Mouse (Mus musculus): ENCODE data around the gene Hoxa3. TPM values are rescaled to one million over a fixed set of nuclear protein-coding genes. Genes with fewer than 3 reads are reported as not detected.

The Hoxa3 gene
- polyA plus RNA-seq, 1 experiment from 2014 or later, result 0.52 TPM

- Histone ChIP-seq H3K9me3 (no peaks in the 10 kb centered on the region), H3K36me3 (no peaks in the 10 kb centered on the region), H3K4me2 (peak within 1 kb of the TSS; percentile 46), H3K27ac (no peak within 1 kb of the TSS), H3K9ac (no peak within 1 kb of the TSS), H3K4me1 (peaks cover 12% of the 10 kb centered on the region), H3K4me3 (peak within 1 kb of the TSS; percentile 23), H3K27me3 (peaks cover 100% of the 10 kb centered on the region)
- no peak for ATAC-seq (ENCODE audit: insufficient number of reproducible peaks, insufficient read depth, low FRiP score, low TSS enrichment, low read depth)
- WGBS, result under 1% methylated on average over 65 of the region's 65 CpGs
Observed at GRCm38 (mm10) chr6:52204050-52204752, 8.9 kb downstream of the Hoxa3 start, which contains the start of gene Hoxa5. Gene Hoxa5 (minus strand): TSS chr6:52204587.

DNA sequence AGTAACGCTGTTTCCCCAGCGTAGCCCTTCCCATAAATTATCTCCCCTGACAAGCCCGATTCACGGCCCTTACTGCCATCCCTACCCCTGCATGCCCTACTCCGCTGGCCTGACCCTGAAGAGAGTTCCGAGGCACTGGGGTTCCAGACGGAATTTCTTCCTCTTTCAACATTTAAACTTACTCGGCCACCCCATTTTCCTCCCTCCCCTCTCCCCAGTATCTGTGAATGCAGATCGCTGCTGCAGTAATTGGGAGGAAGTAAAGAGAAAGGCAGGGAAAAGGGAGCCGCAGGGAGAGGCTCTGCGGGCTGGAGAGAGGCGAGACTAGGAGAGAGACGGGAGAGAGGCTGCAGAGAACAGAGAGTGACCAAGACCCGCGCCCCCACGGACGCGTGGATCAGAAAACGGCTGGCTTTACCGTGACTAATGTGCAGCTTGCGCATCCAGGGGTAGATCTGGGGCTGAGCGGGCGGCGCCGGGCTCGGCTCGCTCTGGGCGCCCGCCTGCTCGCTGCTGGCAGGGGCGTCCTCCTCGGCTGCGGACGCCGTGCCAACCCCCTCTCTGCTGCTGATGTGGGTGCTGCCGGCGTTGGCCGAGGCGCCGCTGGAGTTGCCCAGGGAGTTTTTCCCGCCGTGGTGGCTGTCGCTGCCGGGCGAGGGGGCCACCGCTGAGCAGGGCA is 9.6 kb downstream of the Hoxa3 start:
- Histone ChIP-seq H3K4me3 (peak overlapping the region; percentile 23), H3K27ac (no peak overlapping the region), H3K4me1 (peaks cover 12% of the 10 kb centered on the region), H3K27me3 (peaks cover 100% of the 10 kb centered on the region), H3K9me3 (no peaks in the 10 kb centered on the region), H3K36me3 (no peaks in the 10 kb centered on the region), H3K9ac (no peak overlapping the region), H3K4me2 (peak overlapping the region; percentile 46)
- ATAC-seq (ENCODE audit: insufficient number of reproducible peaks, insufficient read depth, low FRiP score, low TSS enrichment, low read depth), result no peak
- under 1% methylated on average over 46 of the region's 46 CpGs for WGBS

- no peak for ATAC-seq (ENCODE audit: insufficient number of reproducible peaks, insufficient read depth, low FRiP score, low TSS enrichment, low read depth)
- H3K36me3 ChIP-seq, result no peaks in the 10 kb centered on the region
- H3K9ac ChIP-seq, result no peak overlapping the region
- H3K27me3 ChIP-seq, result peaks cover 100% of the 10 kb centered on the region
- H3K9me3 ChIP-seq, result no peaks in the 10 kb centered on the region
- WGBS, result 1% methylated on average over 10 of the region's 10 CpGs
- H3K4me3 ChIP-seq, result peak overlapping the region; percentile 23; the same call in 1 of the 2 replicates
- no peak overlapping the region; the same call in 1 of the 2 replicates for H3K4me2 ChIP-seq
- H3K27ac ChIP-seq, result no peak overlapping the region
- H3K4me1 ChIP-seq, result peaks cover 12% of the 10 kb centered on the region
Observed at GRCm38 (mm10) chr6:52203121-52203370, 10.1 kb downstream of the Hoxa3 start.

DNA sequence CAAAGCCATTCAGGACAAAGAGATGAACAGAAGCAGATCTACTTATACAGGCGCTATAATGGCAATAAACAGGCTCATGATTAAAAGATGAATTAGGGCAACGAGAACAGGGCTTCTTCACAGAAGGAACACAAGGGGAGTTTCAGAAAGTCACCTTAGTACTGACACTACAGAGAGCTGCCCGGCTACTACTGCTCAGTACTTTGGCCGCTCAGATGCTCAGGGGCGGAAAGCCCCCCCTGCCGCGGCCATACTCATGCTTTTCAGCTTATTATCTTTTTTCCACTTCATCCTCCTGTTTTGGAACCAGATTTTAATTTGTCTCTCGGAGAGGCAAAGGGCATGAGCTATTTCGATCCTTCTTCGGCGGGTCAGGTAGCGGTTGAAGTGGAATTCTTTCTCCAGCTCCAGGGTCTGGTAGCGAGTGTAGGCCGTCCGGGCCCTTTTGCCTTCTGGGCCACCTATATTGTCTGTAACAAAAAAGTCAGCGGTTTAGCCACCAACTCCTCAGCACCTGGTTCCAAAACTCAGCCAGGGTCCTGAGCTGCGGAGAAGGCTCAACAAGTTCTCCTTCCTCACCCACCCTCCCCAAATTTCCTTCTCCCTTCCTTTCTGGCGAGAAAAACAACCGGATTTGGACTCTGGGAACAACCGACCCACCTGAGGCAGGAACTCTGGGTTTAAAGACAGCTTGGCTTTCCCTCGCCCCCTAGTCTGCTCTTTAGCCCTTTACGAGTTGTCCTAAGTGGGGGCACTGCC is 10.6 kb downstream of the Hoxa3 start:
- Histone ChIP-seq H3K4me1 (peaks cover 12% of the 10 kb centered on the region), H3K27ac (no peak overlapping the region), H3K36me3 (no peaks in the 10 kb centered on the region), H3K27me3 (peaks cover 100% of the 10 kb centered on the region), H3K4me3 (no peak overlapping the region), H3K9ac (no peak overlapping the region), H3K9me3 (no peaks in the 10 kb centered on the region), H3K4me2 (no peak overlapping the region)
- ATAC-seq (ENCODE audit: insufficient number of reproducible peaks, insufficient read depth, low FRiP score, low TSS enrichment, low read depth), result no peak
- WGBS, result 3% methylated on average over 22 of the region's 22 CpGs

DNA sequence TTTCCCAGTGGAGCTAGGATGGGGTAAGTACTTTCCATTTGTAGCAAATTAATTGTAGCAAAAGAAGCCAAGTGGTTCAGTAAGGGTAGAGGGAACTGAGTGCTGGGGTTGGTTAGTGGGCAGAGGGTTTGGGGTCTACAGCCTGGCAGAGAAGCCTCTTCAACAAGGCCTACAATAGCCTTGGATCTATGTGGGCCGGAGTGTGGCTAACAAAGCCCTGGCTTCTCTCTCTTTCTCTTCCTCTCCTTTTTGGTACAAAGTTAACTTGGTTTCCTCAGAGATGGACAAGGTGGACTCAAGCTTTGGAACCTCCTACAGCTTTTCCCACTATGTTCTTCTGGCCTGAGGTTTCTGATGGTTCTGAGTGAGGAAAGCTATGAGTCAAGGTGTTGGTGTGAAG is 11.9 kb downstream of the Hoxa3 start:
- H3K27ac ChIP-seq, result no peak overlapping the region
- ATAC-seq (ENCODE audit: insufficient number of reproducible peaks, insufficient read depth, low FRiP score, low TSS enrichment, low read depth), result no peak
- no peak overlapping the region for H3K4me3 ChIP-seq
- no peaks in the 10 kb centered on the region for H3K9me3 ChIP-seq
- H3K36me3 ChIP-seq, result no peaks in the 10 kb centered on the region
- 9% methylated on average over 1 of the region's 1 CpGs for WGBS
- H3K27me3 ChIP-seq, result peaks cover 100% of the 10 kb centered on the region
- peaks cover 12% of the 10 kb centered on the region for H3K4me1 ChIP-seq
- H3K4me2 ChIP-seq, result no peak overlapping the region
- H3K9ac ChIP-seq, result no peak overlapping the region

DNA sequence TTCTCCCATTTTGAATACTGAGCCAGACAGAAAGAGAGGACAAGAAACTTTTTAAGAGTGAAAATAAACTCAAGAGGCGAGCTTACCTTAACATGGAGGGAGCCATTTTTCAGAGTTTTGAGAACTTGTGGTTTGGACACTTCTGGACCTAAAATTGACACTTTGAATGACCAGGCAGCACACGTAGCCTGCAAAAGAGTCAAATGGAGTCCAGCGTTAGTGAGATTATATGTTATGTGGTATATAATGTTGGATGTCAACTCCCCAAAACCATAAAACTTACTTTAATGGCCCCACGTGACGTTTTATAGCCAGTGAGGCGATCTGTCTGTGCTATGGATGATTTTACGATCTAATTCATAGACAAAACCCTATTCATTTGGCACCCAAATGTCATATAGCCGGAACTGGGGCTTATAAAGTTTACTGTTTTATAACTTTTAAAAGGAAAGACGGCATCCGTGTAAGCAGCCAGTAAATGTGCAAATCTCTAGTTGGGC is 12.3 kb downstream of the Hoxa3 start:
- H3K9ac ChIP-seq, result no peak overlapping the region
- no peak overlapping the region for H3K4me3 ChIP-seq
- no peak overlapping the region for H3K27ac ChIP-seq
- ATAC-seq (ENCODE audit: insufficient number of reproducible peaks, insufficient read depth, low FRiP score, low TSS enrichment, low read depth), result no peak
- no peaks in the 10 kb centered on the region for H3K36me3 ChIP-seq
- H3K9me3 ChIP-seq, result no peaks in the 10 kb centered on the region
- no peak overlapping the region for H3K4me2 ChIP-seq
- H3K4me1 ChIP-seq, result peaks cover 12% of the 10 kb centered on the region
- 9% methylated on average over 10 of the region's 10 CpGs for WGBS
- H3K27me3 ChIP-seq, result peaks cover 100% of the 10 kb centered on the region

DNA sequence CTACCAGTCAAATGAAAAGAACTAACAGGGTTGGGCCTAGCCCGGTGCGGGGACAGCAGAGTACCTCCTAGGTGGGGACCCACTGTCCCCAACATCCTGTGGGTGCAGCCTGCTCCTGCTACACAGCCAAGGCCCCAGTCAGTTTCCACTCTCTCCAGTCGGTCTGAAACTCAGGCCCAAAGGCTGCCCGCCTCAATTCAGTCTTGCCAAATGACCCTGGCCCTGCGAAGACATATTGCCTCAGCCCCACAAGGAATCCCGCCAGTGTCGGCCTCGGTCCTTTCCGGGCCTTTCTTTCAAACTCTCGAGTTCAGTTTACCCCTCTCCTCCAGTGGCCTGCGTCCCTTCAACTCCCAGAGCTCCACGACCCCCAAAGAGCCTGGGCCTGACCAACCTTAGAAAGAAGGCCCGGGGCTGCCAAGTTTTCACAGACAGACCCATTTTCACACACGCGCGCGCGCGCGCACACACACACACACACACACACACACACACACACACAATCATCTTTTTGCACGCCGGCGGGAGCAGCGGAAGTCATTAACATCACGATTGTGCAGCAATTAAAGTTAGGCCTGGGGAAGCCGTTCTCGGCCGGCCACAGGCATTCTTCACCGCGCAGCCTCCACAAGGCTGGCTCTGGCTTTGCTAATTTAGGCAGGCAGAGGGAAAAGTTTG is 12.9 kb downstream of the Hoxa3 start:
- 3% methylated on average over 30 of the region's 30 CpGs for WGBS
- H3K9me3 ChIP-seq, result no peaks in the 10 kb centered on the region
- peaks cover 12% of the 10 kb centered on the region for H3K4me1 ChIP-seq
- peaks cover 100% of the 10 kb centered on the region for H3K27me3 ChIP-seq
- H3K36me3 ChIP-seq, result no peaks in the 10 kb centered on the region
- H3K4me3 ChIP-seq, result no peak overlapping the region
- H3K27ac ChIP-seq, result no peak overlapping the region
- H3K4me2 ChIP-seq, result no peak overlapping the region
- no peak for ATAC-seq (ENCODE audit: insufficient number of reproducible peaks, insufficient read depth, low FRiP score, low TSS enrichment, low read depth)
- no peak overlapping the region for H3K9ac ChIP-seq

- Histone ChIP-seq H3K9ac (no peak overlapping the region), H3K9me3 (no peaks in the 10 kb centered on the region), H3K27me3 (peaks cover 100% of the 10 kb centered on the region), H3K4me3 (no peak overlapping the region), H3K4me1 (peaks cover under 1% of the 10 kb centered on the region; the same call in 1 of the 2 replicates), H3K36me3 (no peaks in the 10 kb centered on the region), H3K4me2 (no peak overlapping the region), H3K27ac (no peak overlapping the region)
- 2% methylated on average over 10 of the region's 10 CpGs for WGBS
- no peak for ATAC-seq (ENCODE audit: insufficient number of reproducible peaks, insufficient read depth, low FRiP score, low TSS enrichment, low read depth)
Observed at GRCm38 (mm10) chr6:52197271-52197670, 15.9 kb downstream of the Hoxa3 start.

GRCm38 (mm10) chr6:52196811-52197210 is 16.3 kb downstream of the Hoxa3 start:
- ATAC-seq (ENCODE audit: insufficient number of reproducible peaks, insufficient read depth, low FRiP score, low TSS enrichment, low read depth), result no peak
- H3K36me3 ChIP-seq, result no peaks in the 10 kb centered on the region

DNA sequence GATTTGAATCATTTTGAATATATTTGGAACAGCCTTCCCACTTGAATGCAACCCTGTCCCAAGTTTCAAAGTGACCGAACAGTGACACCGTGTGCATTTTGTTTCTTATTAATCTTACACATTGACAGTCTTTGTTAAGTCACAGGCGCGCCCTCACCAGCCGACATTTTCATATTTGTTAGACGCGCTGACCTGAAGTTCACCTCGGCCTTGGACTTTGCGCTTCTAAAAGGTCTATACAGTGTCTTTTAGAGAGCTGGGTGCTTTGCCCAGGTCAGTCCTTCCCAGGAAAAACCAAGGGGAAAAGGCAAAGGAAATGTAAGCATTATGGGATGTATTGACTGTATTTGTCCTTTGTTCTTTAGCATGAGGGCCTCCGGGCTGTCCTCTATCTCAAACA is 18.4 kb downstream of the Hoxa3 start:
- Histone ChIP-seq H3K27ac (no peak overlapping the region), H3K4me3 (no peak overlapping the region), H3K9me3 (no peaks in the 10 kb centered on the region), H3K36me3 (no peaks in the 10 kb centered on the region), H3K4me2 (no peak overlapping the region), H3K9ac (no peak overlapping the region), H3K4me1 (peaks cover 11% of the 10 kb centered on the region; the same call in 1 of the 2 replicates), H3K27me3 (peaks cover 100% of the 10 kb centered on the region)
- WGBS, result 4% methylated on average over 10 of the region's 10 CpGs
- ATAC-seq (ENCODE audit: insufficient number of reproducible peaks, insufficient read depth, low FRiP score, low TSS enrichment, low read depth), result no peak

More at GRCm38 (mm10) chr6:52196811-52197210, 16.3 kb downstream of the Hoxa3 start:
- Histone ChIP-seq H3K4me1 (peaks cover 5% of the 10 kb centered on the region; the same call in 1 of the 2 replicates), H3K27me3 (peaks cover 100% of the 10 kb centered on the region), H3K27ac (no peak overlapping the region), H3K4me3 (no peak overlapping the region), H3K4me2 (no peak overlapping the region), H3K9ac (no peak overlapping the region), H3K9me3 (no peaks in the 10 kb centered on the region)
- WGBS, result 3% methylated on average over 9 of the region's 9 CpGs

- H3K4me3 ChIP-seq, result peak overlapping the region; percentile 47
- ATAC-seq (ENCODE audit: insufficient number of reproducible peaks, insufficient read depth, low FRiP score, low TSS enrichment, low read depth), result no peak
- peaks cover 11% of the 10 kb centered on the region; the same call in 1 of the 2 replicates for H3K4me1 ChIP-seq
- peaks cover 100% of the 10 kb centered on the region for H3K27me3 ChIP-seq
- H3K4me2 ChIP-seq, result peak overlapping the region; percentile 76
- H3K9me3 ChIP-seq, result no peaks in the 10 kb centered on the region
- no peaks in the 10 kb centered on the region for H3K36me3 ChIP-seq
- no peak overlapping the region for H3K27ac ChIP-seq
- no peak overlapping the region for H3K9ac ChIP-seq
- WGBS, result under 1% methylated on average over 44 of the region's 55 CpGs
Observed at GRCm38 (mm10) chr6:52191860-52192550, 21.1 kb downstream of the Hoxa3 start.
